Comparison of ENCODE assay signal across 8 mouse cellular contexts in genomic region chr11:116104006-116104646, GRCm38 (mm10). TPM values are rescaled to one million over a fixed set of nuclear protein-coding genes. Genes with fewer than 3 reads are reported as not detected.
DNase-seq lines count a peak whose midpoint lies in the region; ATAC-seq and TF ChIP-seq lines count a peak whose summit lies in the region.

No protein-coding gene starts in this region.

- ATAC-seq in hindbrain, postnatal 0 days: no peak
- peak; percentile 47; the same call in 1 of the 2 replicates for ATAC-seq in liver, embryonic 13.5 days (ENCODE audit: low read depth)

- 0 out of 2 replicates have a peak, but pooled peaks cover 12% of the 10 kb centered on the region for H3K4me1 ChIP-seq in hindbrain, postnatal 0 days (ENCODE audit: insufficient read depth, low read length)
- H3K4me1 ChIP-seq in liver, embryonic 13.5 days (replicated peaks): peaks cover 98% of the 10 kb centered on the region

- peaks cover 31% of the 10 kb centered on the region for H3K79me2 ChIP-seq in C2C12 (ENCODE audit: control insufficient read depth, insufficient read depth)

- H3K27me3 ChIP-seq in C2C12 (ENCODE audit: control insufficient read depth, insufficient read depth, insufficient read length): no peaks in the 10 kb centered on the region
- peaks cover 19% of the 10 kb centered on the region; the same call in 1 of the 2 replicates for H3K27me3 ChIP-seq in hindbrain, postnatal 0 days (ENCODE audit: insufficient read depth, low read length)
- peaks cover 37% of the 10 kb centered on the region for H3K27me3 ChIP-seq in liver, embryonic 13.5 days

- H3K9ac ChIP-seq in hindbrain, postnatal 0 days (replicated peaks; ENCODE audit: low read length): no peak overlapping the region
- H3K9ac ChIP-seq in liver, embryonic 13.5 days: 0 out of 2 replicates have a peak overlapping the region, but pooled peaks have one; percentile 3

- no peaks in the 10 kb centered on the region for H3K9me3 ChIP-seq in hindbrain, postnatal 0 days (ENCODE audit: low read length)
- no peaks in the 10 kb centered on the region for H3K9me3 ChIP-seq in liver, embryonic 13.5 days (replicated peaks)

- no peak overlapping the region for H3K4me3 ChIP-seq in C2C12 (ENCODE audit: insufficient read depth, poor library complexity, severe bottlenecking)
- no peak overlapping the region for H3K4me3 ChIP-seq in hindbrain, postnatal 0 days (ENCODE audit: low read length)
- H3K4me3 ChIP-seq in liver, embryonic 13.5 days (replicated peaks): no peak overlapping the region

- peak overlapping the region; percentile 3 for H3ac ChIP-seq in C2C12 (ENCODE audit: control insufficient read depth, insufficient read length, low read depth)

- peaks cover 25% of the 10 kb centered on the region for H3K36me3 ChIP-seq in C2C12 (ENCODE audit: control insufficient read depth, insufficient read depth)
- H3K36me3 ChIP-seq in hindbrain, postnatal 0 days (ENCODE audit: insufficient read depth, low read length): no peaks in the 10 kb centered on the region
- no peaks in the 10 kb centered on the region for H3K36me3 ChIP-seq in liver, embryonic 13.5 days

- peak overlapping the region; percentile 48; the same call in 1 of the 2 replicates for H3K27ac ChIP-seq in hindbrain, postnatal 0 days
- H3K27ac ChIP-seq in liver, embryonic 13.5 days: peak overlapping the region; percentile 37; the same call in 1 of the 2 replicates

- WGBS in hindbrain, postnatal 0 days: 39% methylated on average over 14 of the region's 14 CpGs
- 38% methylated on average over 14 of the region's 14 CpGs for WGBS in liver, embryonic 13.5 days (ENCODE audit: insufficient replicate concordance)

- DNase-seq in adipocyte (ENCODE audit: low spot score): peak; percentile 80
- DNase-seq in gastrocnemius, adult 8-10 months (ENCODE audit: low spot score in 2 of 2): peak; percentile 59 to 73
- no peak for DNase-seq in hindbrain, postnatal 0 days (ENCODE audit: low spot score)
- DNase-seq in liver, embryonic 13.5 days: no peak
- peak; percentile 80 for DNase-seq in skeletal muscle tissue, adult 2 months (ENCODE audit: low read depth, low spot score)
- no peak for DNase-seq in spleen, adult 12 weeks (ENCODE audit: low spot score)
- DNase-seq in right cerebral cortex, postnatal 36 days (ENCODE audit: low spot score in 2 of 2): no peak

- H3K4me2 ChIP-seq in hindbrain, postnatal 0 days (ENCODE audit: low read depth, low read length): no peak overlapping the region
- no peak overlapping the region for H3K4me2 ChIP-seq in liver, embryonic 13.5 days

- peaks cover 7% of the 10 kb centered on the region for H3K79me3 ChIP-seq in C2C12 (ENCODE audit: low read depth)

- TF ChIP-seq CTCF in C2C12 (IDR thresholded peaks at IDR 0.05; ENCODE audit: control insufficient read depth, insufficient read depth, insufficient read length): no peak
- TF ChIP-seq CTCF in hindbrain, postnatal 0 days (IDR thresholded peaks at IDR 0.05; ENCODE audit: low read depth): no peak

TF ChIP-seq in C2C12, 6 proteins besides CTCF, POLR2A, EP300 and RAD21:
- no peak for TF ChIP-seq USF1 (IDR thresholded peaks at IDR 0.05; ENCODE audit: low read depth)
- TF ChIP-seq FOSL1 (IDR thresholded peaks at IDR 0.05; ENCODE audit: insufficient read depth, low read length, poor library complexity, severe bottlenecking): no peak
- no peak for TF ChIP-seq CEBPB (IDR thresholded peaks at IDR 0.05; ENCODE audit: low read depth)
- TF ChIP-seq MAX (IDR thresholded peaks at IDR 0.05): no peak
- no peak for TF ChIP-seq MYOD1 (IDR thresholded peaks at IDR 0.05; ENCODE audit: control insufficient read depth, insufficient read length, low read depth)
- no peak for TF ChIP-seq MYOG (IDR thresholded peaks at IDR 0.05; ENCODE audit: control insufficient read depth, extremely low read depth, insufficient read length)

RNA-seq across cellular contexts. Expression of gene Wbp2, which starts 17.3 kb away (rescaled TPM):
- polyA plus RNA-seq in C2C12 (2012; fragmentation: generic; extraction: Trizol): 87.6 TPM
- 10 to 100 TPM; 78.6 to 91.0 (median 90.1) TPM for total RNA-seq in gastrocnemius, adult 8-10 months (2022)
- 146 and 171 TPM in 2 replicates for total RNA-seq in hindbrain, postnatal 0 days (2014; rRNA removed)
- polyA plus RNA-seq in hindbrain, postnatal 0 days (2015; fragmentation: Nextera tagmentation; extraction: Ambion mirVana): 206 and 234 TPM in 2 replicates
- 58.9 and 81.2 TPM in 2 replicates for polyA plus RNA-seq in liver, embryonic 13.5 days (2015; fragmentation: Nextera tagmentation; extraction: Ambion mirVana)

RNA-seq across cellular contexts. Expression of gene Trim47, which starts 22.9 kb away (rescaled TPM):
- 95.4 TPM for polyA plus RNA-seq in C2C12 (2012; fragmentation: generic; extraction: Trizol)
- 1 to 10 TPM; 5.7 to 7.6 (median 6.3) TPM for total RNA-seq in gastrocnemius, adult 8-10 months (2022)
- 14.2 and 17.0 TPM in 2 replicates for total RNA-seq in hindbrain, postnatal 0 days (2014; rRNA removed)
- polyA plus RNA-seq in hindbrain, postnatal 0 days (2015; fragmentation: Nextera tagmentation; extraction: Ambion mirVana): 9.5 and 10.1 TPM in 2 replicates
- polyA plus RNA-seq in liver, embryonic 13.5 days (2015; fragmentation: Nextera tagmentation; extraction: Ambion mirVana): 3.7 and 4.0 TPM in 2 replicates

RNA-seq across cellular contexts. Expression of gene Unc13d, which starts 26.4 kb away (rescaled TPM):
- 0.43 TPM for polyA plus RNA-seq in C2C12 (2012; fragmentation: generic; extraction: Trizol)
- under 1 TPM; 0.34 to 0.56 (median 0.46) TPM for total RNA-seq in gastrocnemius, adult 8-10 months (2022)
- total RNA-seq in hindbrain, postnatal 0 days (2014; rRNA removed): 0.65 and 1.3 TPM in 2 replicates
- polyA plus RNA-seq in hindbrain, postnatal 0 days (2015; fragmentation: Nextera tagmentation; extraction: Ambion mirVana): 0.65 and 0.96 TPM in 2 replicates
- polyA plus RNA-seq in liver, embryonic 13.5 days (2015; fragmentation: Nextera tagmentation; extraction: Ambion mirVana): 31.6 and 32.7 TPM in 2 replicates

RNA-seq across cellular contexts. Expression of gene Trim65, which starts 26.8 kb away (rescaled TPM):
- 2.7 TPM for polyA plus RNA-seq in C2C12 (2012; fragmentation: generic; extraction: Trizol)
- total RNA-seq in gastrocnemius, adult 8-10 months (2022): 1 to 10 TPM; 3.4 to 4.5 (median 4.0) TPM
- total RNA-seq in hindbrain, postnatal 0 days (2014; rRNA removed): 8.2 and 9.6 TPM in 2 replicates
- polyA plus RNA-seq in hindbrain, postnatal 0 days (2015; fragmentation: Nextera tagmentation; extraction: Ambion mirVana): 2.4 TPM in 2 replicates
- 1.1 and 1.4 TPM in 2 replicates for polyA plus RNA-seq in liver, embryonic 13.5 days (2015; fragmentation: Nextera tagmentation; extraction: Ambion mirVana)

RNA-seq across cellular contexts. Expression of gene Mrpl38, which starts 34.5 kb away (rescaled TPM):
- 121 TPM for polyA plus RNA-seq in C2C12 (2012; fragmentation: generic; extraction: Trizol)
- total RNA-seq in gastrocnemius, adult 8-10 months (2022): 10 to 100 TPM; 46.4 to 51.6 (median 50.3) TPM
- 83.9 and 94.0 TPM in 2 replicates for total RNA-seq in hindbrain, postnatal 0 days (2014; rRNA removed)
- polyA plus RNA-seq in hindbrain, postnatal 0 days (2015; fragmentation: Nextera tagmentation; extraction: Ambion mirVana): 71.9 and 73.3 TPM in 2 replicates
- 66.6 and 70.9 TPM in 2 replicates for polyA plus RNA-seq in liver, embryonic 13.5 days (2015; fragmentation: Nextera tagmentation; extraction: Ambion mirVana)

Comparison
In these comparisons a context has a peak if more than half of its experiments do, and no peak if none do; other contexts are left out.
1. DNase-seq: peak in adipocyte (single experiment), gastrocnemius, adult 8-10 months (2 of 2) and skeletal muscle tissue, adult 2 months (single experiment); none in hindbrain, postnatal 0 days (single experiment), liver, embryonic 13.5 days (single experiment), spleen, adult 12 weeks (single experiment) and right cerebral cortex, postnatal 36 days (0 of 2).
2. RNA of gene Unc13d, which starts 26.4 kb away (polyA plus RNA-seq): 31.6 to 32.7 TPM in liver, embryonic 13.5 days; 0.65 to 0.96 TPM in hindbrain, postnatal 0 days and 0.43 TPM in C2C12 (single experiment); every median in the first group is over 10 times any median in the second.